Mouse (Mus musculus): ENCODE measurements around the gene Ccdc163. TPM values are rescaled to one million over a fixed set of nuclear protein-coding genes. Genes with fewer than 3 reads are reported as not detected.

The Ccdc163 gene
- polyA plus RNA-seq, 1 experiment from 2014 or later = 10.7 TPM

DNA sequence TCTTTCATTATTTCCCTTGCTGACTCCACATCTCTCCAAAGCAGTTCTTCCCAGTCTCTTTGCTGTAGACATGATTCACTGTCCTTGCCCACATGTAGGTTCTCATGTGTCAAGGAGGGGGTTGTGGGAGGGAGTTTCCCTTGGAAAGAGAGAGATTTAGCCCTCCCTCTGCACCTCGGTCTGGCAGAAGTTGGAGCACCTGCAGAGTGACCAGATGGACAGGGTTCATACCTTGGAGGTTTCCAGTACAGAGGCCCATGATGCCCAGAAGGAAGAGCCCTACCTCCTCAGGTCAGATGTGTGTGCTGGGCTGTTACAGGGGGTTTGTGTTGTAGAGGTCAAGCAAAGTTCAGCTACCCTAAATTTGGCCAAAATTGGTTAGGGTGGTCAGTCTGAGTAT lies 4.2 kb downstream of the Ccdc163 start:
- H3K36me3 ChIP-seq (ENCODE audit: control insufficient read depth, insufficient read depth, low read length) = no peaks in the 10 kb centered on the region
- peaks cover 6% of the 10 kb centered on the region for H3K4me1 ChIP-seq (ENCODE audit: control insufficient read depth, insufficient read depth, low read length)
- 74% methylated on average over 1 of the region's 1 CpGs for WGBS
- no peak overlapping the region for H3K4me3 ChIP-seq (ENCODE audit: low read depth, low read length)
- no peaks in the 10 kb centered on the region for H3K9me3 ChIP-seq (replicated peaks; ENCODE audit: control insufficient read depth, low read length, poor library complexity, severe bottlenecking)
- H3K27ac ChIP-seq (ENCODE audit: low read length) = no peak overlapping the region
- no peaks in the 10 kb centered on the region for H3K27me3 ChIP-seq (ENCODE audit: control insufficient read depth, insufficient read depth, low read depth, low read length)
- H3K9ac ChIP-seq (ENCODE audit: low read depth, low read length) = no peak overlapping the region
- no peak for ATAC-seq
- no peak overlapping the region for H3K4me2 ChIP-seq (ENCODE audit: low read length)

GRCm38 (mm10) chr4:116719396-116719795 lies 11.1 kb downstream of the Ccdc163 start:
- Histone ChIP-seq H3K27me3 (ENCODE audit: control insufficient read depth, insufficient read depth, low read depth, low read length) (0 out of 2 replicates have a peak, but pooled peaks cover 2% of the 10 kb centered on the region), H3K4me2 (ENCODE audit: low read length) (no peak overlapping the region), H3K4me3 (ENCODE audit: low read depth, low read length) (no peak overlapping the region), H3K36me3 (ENCODE audit: control insufficient read depth, insufficient read depth, low read length) (no peaks in the 10 kb centered on the region), H3K9ac (ENCODE audit: low read depth, low read length) (no peak overlapping the region), H3K4me1 (ENCODE audit: control insufficient read depth, insufficient read depth, low read length) (peaks cover 11% of the 10 kb centered on the region; the same call in 1 of the 2 replicates), H3K9me3 (replicated peaks; ENCODE audit: control insufficient read depth, low read length, poor library complexity, severe bottlenecking) (no peaks in the 10 kb centered on the region), H3K27ac (ENCODE audit: low read length) (no peak overlapping the region)
- 16% methylated on average over 3 of the region's 3 CpGs for WGBS
- peak; percentile 23; the same call in 1 of the 2 replicates for ATAC-seq

DNA sequence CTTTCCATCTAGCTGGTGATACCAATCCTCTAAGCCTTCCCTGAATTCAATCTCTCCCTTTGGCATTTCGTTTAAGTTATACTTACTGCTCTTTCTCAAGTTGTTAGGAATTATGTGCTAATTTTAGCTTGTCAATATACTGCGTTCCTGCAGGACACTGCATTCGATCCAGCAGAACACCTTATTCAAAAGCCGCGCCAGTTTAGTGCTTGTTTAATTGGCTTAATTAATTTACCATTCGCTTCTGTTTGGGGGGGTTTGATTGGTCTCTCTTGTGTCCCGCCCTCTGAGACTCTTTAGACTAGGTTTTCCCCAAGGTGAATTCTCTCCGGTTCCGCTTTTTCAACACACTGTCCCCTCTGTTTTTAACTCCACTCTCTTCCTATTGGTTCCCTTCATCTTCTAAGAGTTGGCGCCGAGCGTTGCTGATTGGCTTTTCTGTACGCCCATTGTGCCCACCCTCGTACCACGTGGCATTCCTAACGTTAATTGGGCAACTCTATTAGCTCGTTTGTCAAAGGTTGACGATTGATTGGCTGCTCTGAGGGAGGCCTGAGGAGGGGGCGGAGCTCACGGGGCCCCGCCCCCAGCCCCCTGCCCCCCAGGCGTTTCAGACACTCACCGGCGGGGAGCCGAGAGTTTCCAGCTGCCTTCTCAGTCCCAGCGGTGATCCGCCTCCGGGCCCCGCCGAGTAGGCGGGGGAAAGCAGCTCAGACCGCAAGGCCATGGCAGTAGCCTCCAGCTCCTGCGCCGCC lies 12.2 kb downstream of the Ccdc163 start, which contains the start of gene Tesk2:
TSS of gene Tesk2 (plus strand) at position 606 of the 755 bp plus-strand sequence.
- Histone ChIP-seq H3K4me2 (ENCODE audit: low read length) (peak within 1 kb of the TSS; percentile 91), H3K27me3 (ENCODE audit: control insufficient read depth, insufficient read depth, low read depth, low read length) (0 out of 2 replicates have a peak, but pooled peaks cover 2% of the 10 kb centered on the region), H3K9me3 (replicated peaks; ENCODE audit: control insufficient read depth, low read length, poor library complexity, severe bottlenecking) (no peaks in the 10 kb centered on the region), H3K27ac (ENCODE audit: low read length) (peak within 1 kb of the TSS; percentile 56), H3K4me1 (ENCODE audit: control insufficient read depth, insufficient read depth, low read length) (peaks cover 11% of the 10 kb centered on the region; the same call in 1 of the 2 replicates), H3K36me3 (ENCODE audit: control insufficient read depth, insufficient read depth, low read length) (no peaks in the 10 kb centered on the region), H3K4me3 (ENCODE audit: low read depth, low read length) (peak within 1 kb of the TSS; percentile 81), H3K9ac (ENCODE audit: low read depth, low read length) (peak within 1 kb of the TSS; percentile 83)
- ATAC-seq = peak; percentile 96
- WGBS = under 1% methylated on average over 31 of the region's 34 CpGs

DNA sequence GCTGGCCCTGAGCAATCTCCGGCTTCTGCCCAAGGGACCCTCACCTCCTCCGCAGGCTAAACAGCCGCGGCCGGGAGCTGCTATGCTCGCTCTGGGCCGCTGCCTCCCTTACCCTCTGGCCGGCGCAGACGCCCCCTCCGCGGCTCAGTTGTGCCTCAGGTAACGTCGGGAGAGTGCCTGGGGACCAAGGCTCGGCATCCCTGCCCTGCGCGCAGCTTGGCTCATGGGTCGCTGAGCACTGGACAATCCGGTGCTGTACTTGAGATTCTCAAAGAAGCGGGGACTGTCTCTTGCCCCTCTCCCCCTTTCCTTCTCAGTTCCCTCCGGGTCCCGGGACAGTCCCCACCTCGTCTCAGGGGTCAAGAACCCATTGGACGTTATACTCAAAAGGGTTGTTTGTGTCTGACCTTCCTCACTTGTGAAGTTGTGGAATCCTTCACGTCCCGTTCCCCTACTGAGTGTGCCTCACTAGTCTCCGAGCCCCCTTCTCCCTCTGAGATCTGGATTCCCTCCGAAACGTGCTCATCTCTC lies 12.9 kb downstream of the Ccdc163 start:
- Histone ChIP-seq H3K36me3 (ENCODE audit: control insufficient read depth, insufficient read depth, low read length) (no peaks in the 10 kb centered on the region), H3K9me3 (replicated peaks; ENCODE audit: control insufficient read depth, low read length, poor library complexity, severe bottlenecking) (no peaks in the 10 kb centered on the region), H3K27ac (ENCODE audit: low read length) (peak overlapping the region; percentile 56), H3K4me2 (ENCODE audit: low read length) (peak overlapping the region; percentile 91), H3K4me1 (ENCODE audit: control insufficient read depth, insufficient read depth, low read length) (peaks cover 11% of the 10 kb centered on the region; the same call in 1 of the 2 replicates), H3K9ac (ENCODE audit: low read depth, low read length) (peak overlapping the region; percentile 83), H3K27me3 (ENCODE audit: control insufficient read depth, insufficient read depth, low read depth, low read length) (0 out of 2 replicates have a peak, but pooled peaks cover 2% of the 10 kb centered on the region), H3K4me3 (ENCODE audit: low read depth, low read length) (peak overlapping the region; percentile 81)
- WGBS = 0% methylated on average over 28 of the region's 29 CpGs
- no peak for ATAC-seq

DNA sequence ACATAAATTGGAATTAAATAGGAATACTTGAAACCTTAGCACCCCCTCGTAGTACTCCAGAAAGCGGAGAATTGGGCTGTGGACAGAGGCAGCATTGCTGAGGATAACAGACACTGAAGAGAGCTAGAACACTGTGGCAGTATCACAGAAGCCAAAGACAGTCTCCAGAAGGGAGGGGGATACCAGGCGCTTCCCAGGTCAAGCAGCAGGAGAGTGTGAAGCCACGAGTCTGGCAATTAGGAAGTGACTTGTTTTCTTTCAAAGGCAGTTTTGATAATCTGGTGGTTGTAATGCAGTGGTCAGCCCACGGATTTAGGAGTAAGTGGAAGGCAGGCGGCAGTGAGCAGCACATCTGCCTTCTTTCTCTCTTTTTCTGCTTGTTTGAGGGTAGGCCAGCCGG lies 13.9 kb downstream of the Ccdc163 start:
- Histone ChIP-seq H3K4me2 (ENCODE audit: low read length) (no peak overlapping the region), H3K27me3 (ENCODE audit: control insufficient read depth, insufficient read depth, low read depth, low read length) (0 out of 2 replicates have a peak, but pooled peaks cover 2% of the 10 kb centered on the region), H3K36me3 (ENCODE audit: control insufficient read depth, insufficient read depth, low read length) (no peaks in the 10 kb centered on the region), H3K27ac (ENCODE audit: low read length) (no peak overlapping the region), H3K9ac (ENCODE audit: low read depth, low read length) (no peak overlapping the region), H3K4me1 (ENCODE audit: control insufficient read depth, insufficient read depth, low read length) (peaks cover 11% of the 10 kb centered on the region; the same call in 1 of the 2 replicates), H3K9me3 (replicated peaks; ENCODE audit: control insufficient read depth, low read length, poor library complexity, severe bottlenecking) (no peaks in the 10 kb centered on the region), H3K4me3 (ENCODE audit: low read depth, low read length) (no peak overlapping the region)
- ATAC-seq = no peak
- 42% methylated on average over 7 of the region's 7 CpGs for WGBS

DNA sequence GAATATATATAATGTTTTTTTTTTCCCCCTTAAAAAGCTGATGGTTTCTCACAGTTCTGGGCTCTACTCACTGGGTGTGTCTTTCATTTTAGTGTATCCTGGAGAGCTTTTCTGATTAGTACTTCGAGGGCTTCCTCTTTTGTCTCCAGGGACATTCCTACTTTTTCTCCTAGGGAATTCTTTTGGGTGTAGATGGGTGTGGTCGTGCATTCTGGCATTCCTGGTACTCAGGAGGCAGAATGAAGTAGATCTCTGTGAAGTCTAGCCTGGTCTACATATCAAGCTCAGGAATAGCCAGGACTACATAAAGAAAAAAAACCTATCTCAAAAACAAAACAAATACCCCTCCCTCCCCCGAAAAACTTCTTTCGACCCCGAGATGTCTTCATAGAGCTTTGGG lies 17.1 kb downstream of the Ccdc163 start:
- Histone ChIP-seq H3K4me2 (ENCODE audit: low read length) (no peak overlapping the region), H3K9me3 (replicated peaks; ENCODE audit: control insufficient read depth, low read length, poor library complexity, severe bottlenecking) (no peaks in the 10 kb centered on the region), H3K4me3 (ENCODE audit: low read depth, low read length) (no peak overlapping the region), H3K27ac (ENCODE audit: low read length) (no peak overlapping the region), H3K9ac (ENCODE audit: low read depth, low read length) (no peak overlapping the region), H3K4me1 (ENCODE audit: control insufficient read depth, insufficient read depth, low read length) (peaks cover 7% of the 10 kb centered on the region; the same call in 1 of the 2 replicates), H3K36me3 (ENCODE audit: control insufficient read depth, insufficient read depth, low read length) (no peaks in the 10 kb centered on the region), H3K27me3 (ENCODE audit: control insufficient read depth, insufficient read depth, low read depth, low read length) (0 out of 2 replicates have a peak, but pooled peaks cover 2% of the 10 kb centered on the region)
- 84% methylated on average over 5 of the region's 5 CpGs for WGBS
- ATAC-seq = no peak

GRCm38 (mm10) chr4:116727401-116727800 lies 19.1 kb downstream of the Ccdc163 start:
- Histone ChIP-seq H3K36me3 (ENCODE audit: control insufficient read depth, insufficient read depth, low read length) (no peaks in the 10 kb centered on the region), H3K4me2 (ENCODE audit: low read length) (no peak overlapping the region), H3K9me3 (replicated peaks; ENCODE audit: control insufficient read depth, low read length, poor library complexity, severe bottlenecking) (no peaks in the 10 kb centered on the region), H3K27me3 (ENCODE audit: control insufficient read depth, insufficient read depth, low read depth, low read length) (0 out of 2 replicates have a peak, but pooled peaks cover under 1% of the 10 kb centered on the region), H3K27ac (ENCODE audit: low read length) (no peak overlapping the region), H3K4me1 (ENCODE audit: control insufficient read depth, insufficient read depth, low read length) (no peaks in the 10 kb centered on the region), H3K9ac (ENCODE audit: low read depth, low read length) (no peak overlapping the region), H3K4me3 (ENCODE audit: low read depth, low read length) (no peak overlapping the region)
- WGBS = 83% methylated on average over 3 of the region's 3 CpGs
- no peak for ATAC-seq

DNA sequence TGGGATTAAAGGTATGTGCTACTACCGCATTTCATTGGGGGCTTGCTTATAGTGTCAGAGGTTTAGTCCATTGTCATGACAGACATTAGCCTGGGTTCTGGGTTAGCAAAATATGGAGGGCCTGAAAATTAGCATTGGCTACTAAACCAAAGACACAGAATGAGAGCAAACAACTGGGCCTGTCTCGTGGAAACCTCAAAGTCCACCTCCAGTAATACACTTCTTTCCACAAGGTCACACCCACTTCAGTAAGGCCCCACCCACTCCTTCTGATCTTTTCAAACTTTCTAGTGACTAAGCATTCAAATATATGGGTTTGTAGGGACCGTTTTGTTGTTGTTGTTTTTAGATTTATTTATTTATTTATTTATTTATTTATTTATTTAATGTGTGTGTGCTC lies 21.2 kb downstream of the Ccdc163 start:
- 96% methylated on average over 3 of the region's 3 CpGs for WGBS
- no peak overlapping the region for H3K27ac ChIP-seq (ENCODE audit: low read length)
- H3K36me3 ChIP-seq (ENCODE audit: control insufficient read depth, insufficient read depth, low read length) = no peaks in the 10 kb centered on the region
- H3K9ac ChIP-seq (ENCODE audit: low read depth, low read length) = no peak overlapping the region
- H3K4me1 ChIP-seq (ENCODE audit: control insufficient read depth, insufficient read depth, low read length) = no peaks in the 10 kb centered on the region
- H3K4me3 ChIP-seq (ENCODE audit: low read depth, low read length) = no peak overlapping the region
- no peaks in the 10 kb centered on the region for H3K27me3 ChIP-seq (ENCODE audit: control insufficient read depth, insufficient read depth, low read depth, low read length)
- no peak for ATAC-seq
- H3K9me3 ChIP-seq (replicated peaks; ENCODE audit: control insufficient read depth, low read length, poor library complexity, severe bottlenecking) = no peaks in the 10 kb centered on the region
- no peak overlapping the region for H3K4me2 ChIP-seq (ENCODE audit: low read length)

DNA sequence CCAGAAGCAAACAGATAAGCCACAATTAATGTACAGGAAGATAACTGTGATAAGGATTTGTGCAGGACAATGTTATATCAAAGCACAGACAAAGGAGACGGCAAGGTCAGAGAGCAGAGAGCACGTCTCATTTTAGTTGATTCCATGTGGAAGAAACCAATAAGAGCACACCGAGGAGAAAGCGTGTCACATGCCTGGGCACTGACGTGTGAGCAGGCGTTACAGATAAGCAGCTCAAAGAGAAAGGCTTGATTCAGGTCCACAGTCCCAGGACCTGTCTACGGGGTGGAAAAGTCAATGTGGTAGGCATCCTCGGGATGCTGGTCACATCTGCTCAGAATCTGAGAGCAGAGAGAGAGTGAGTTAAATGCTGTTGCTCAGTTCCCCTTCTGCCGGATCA lies 22.8 kb downstream of the Ccdc163 start:
- Histone ChIP-seq H3K9me3 (replicated peaks; ENCODE audit: control insufficient read depth, low read length, poor library complexity, severe bottlenecking) (no peaks in the 10 kb centered on the region), H3K36me3 (ENCODE audit: control insufficient read depth, insufficient read depth, low read length) (no peaks in the 10 kb centered on the region), H3K9ac (ENCODE audit: low read depth, low read length) (no peak overlapping the region), H3K4me3 (ENCODE audit: low read depth, low read length) (no peak overlapping the region), H3K4me2 (ENCODE audit: low read length) (no peak overlapping the region), H3K27me3 (ENCODE audit: control insufficient read depth, insufficient read depth, low read depth, low read length) (no peaks in the 10 kb centered on the region), H3K4me1 (ENCODE audit: control insufficient read depth, insufficient read depth, low read length) (no peaks in the 10 kb centered on the region), H3K27ac (ENCODE audit: low read length) (no peak overlapping the region)
- ATAC-seq = no peak
- WGBS = 89% methylated on average over 9 of the region's 9 CpGs

Measured in midbrain, embryonic 16.5 days (tissue).